Comparison of ENCODE assay signal across 8 mouse cellular contexts in the genomic region with DNA sequence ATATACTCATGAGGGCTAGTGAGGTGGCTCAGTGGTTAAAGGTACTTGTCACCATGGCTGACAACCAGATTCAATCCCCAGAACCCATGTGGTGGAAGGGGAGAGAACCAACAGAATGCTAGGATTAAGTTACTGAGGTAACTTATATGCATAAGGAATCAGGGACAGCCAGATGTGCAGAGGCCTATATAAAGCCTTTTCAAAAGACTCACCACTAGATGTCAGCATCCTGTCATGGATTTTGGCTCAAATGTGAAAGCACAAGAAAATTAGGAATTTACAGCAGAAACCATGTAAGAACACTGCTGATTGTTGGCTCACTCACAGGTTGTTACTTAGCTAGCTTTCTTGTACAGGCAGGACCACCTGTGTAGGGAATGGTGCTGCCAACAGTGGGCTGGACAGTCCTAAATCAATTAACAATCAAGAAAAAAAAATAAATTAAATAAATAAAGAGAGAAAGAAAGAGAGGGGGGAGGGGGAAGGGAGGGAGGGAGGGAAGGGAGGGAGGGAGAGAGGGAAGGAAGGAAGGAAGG.
DNase-seq lines count a peak whose midpoint lies in the region; ATAC-seq lines count a peak whose summit lies in the region.

No protein-coding gene starts in this region.

- H3K4me1 ChIP-seq in forebrain, embryonic 11.5 days (replicated peaks; ENCODE audit: control insufficient read depth, insufficient read depth, low read length), result no peaks in the 10 kb centered on the region
- H3K4me1 ChIP-seq in forebrain, embryonic 13.5 days, result no peaks in the 10 kb centered on the region
- no peaks in the 10 kb centered on the region for H3K4me1 ChIP-seq in limb, embryonic 13.5 days
- no peaks in the 10 kb centered on the region for H3K4me1 ChIP-seq in limb, embryonic 10.5 days
- H3K4me1 ChIP-seq in lung, embryonic 16.5 days (replicated peaks; ENCODE audit: control insufficient read depth, insufficient read depth, low read length), result no peaks in the 10 kb centered on the region

- H3K4me3 ChIP-seq in forebrain, embryonic 11.5 days (ENCODE audit: low read depth, low read length), result no peak overlapping the region
- H3K4me3 ChIP-seq in forebrain, embryonic 13.5 days, result no peak overlapping the region
- no peak overlapping the region for H3K4me3 ChIP-seq in limb, embryonic 13.5 days
- H3K4me3 ChIP-seq in limb, embryonic 10.5 days, result no peak overlapping the region
- H3K4me3 ChIP-seq in lung, embryonic 16.5 days (ENCODE audit: low read length), result no peak overlapping the region

- peak; percentile 30; the same call in 1 of the 2 replicates for ATAC-seq in forebrain, embryonic 11.5 days (replicated peaks; ENCODE audit: low FRiP score)
- ATAC-seq in forebrain, embryonic 13.5 days, result no peak
- 0 out of 2 replicates have a peak, but pooled peaks have one; percentile 40 for ATAC-seq in limb, embryonic 13.5 days (ENCODE audit: low FRiP score, low read depth)
- ATAC-seq in lung, embryonic 16.5 days (ENCODE audit: low read depth), result 0 out of 2 replicates have a peak, but pooled peaks have one; percentile 15
- ATAC-seq in monocyte, adult 5-6 weeks (replicated peaks; ENCODE audit: insufficient number of reproducible peaks, low FRiP score, low TSS enrichment, poor library complexity, severe bottlenecking), result no peak

- H3K27ac ChIP-seq in forebrain, embryonic 11.5 days (ENCODE audit: low read depth, low read length), result no peak overlapping the region
- H3K27ac ChIP-seq in forebrain, embryonic 13.5 days, result no peak overlapping the region
- H3K27ac ChIP-seq in limb, embryonic 13.5 days, result no peak overlapping the region
- no peak overlapping the region for H3K27ac ChIP-seq in limb, embryonic 10.5 days
- no peak overlapping the region for H3K27ac ChIP-seq in lung, embryonic 16.5 days (ENCODE audit: low read length)

- DNase-seq in forebrain, embryonic 11.5 days (ENCODE audit: low spot score), result no peak
- no peak for DNase-seq in limb, embryonic 10.5 days (ENCODE audit: low spot score)
- DNase-seq in brain, adult 2 months (ENCODE audit: low read depth, low spot score), result peak; percentile 71
- no peak for DNase-seq in cerebellum, adult 9-11 months

- no peaks in the 10 kb centered on the region for H3K27me3 ChIP-seq in forebrain, embryonic 11.5 days (ENCODE audit: control insufficient read depth, insufficient read depth, low read length)
- H3K27me3 ChIP-seq in forebrain, embryonic 13.5 days, result no peaks in the 10 kb centered on the region
- no peaks in the 10 kb centered on the region for H3K27me3 ChIP-seq in limb, embryonic 13.5 days
- no peaks in the 10 kb centered on the region for H3K27me3 ChIP-seq in limb, embryonic 10.5 days (ENCODE audit: low read depth, poor library complexity, severe bottlenecking)
- H3K27me3 ChIP-seq in lung, embryonic 16.5 days (ENCODE audit: control insufficient read depth, insufficient read depth, low read depth, low read length), result no peaks in the 10 kb centered on the region

- H3K9me3 ChIP-seq in forebrain, embryonic 11.5 days (ENCODE audit: control insufficient read depth, low read length), result no peaks in the 10 kb centered on the region
- no peaks in the 10 kb centered on the region for H3K9me3 ChIP-seq in forebrain, embryonic 13.5 days (replicated peaks)
- H3K9me3 ChIP-seq in limb, embryonic 13.5 days, result no peaks in the 10 kb centered on the region
- no peaks in the 10 kb centered on the region for H3K9me3 ChIP-seq in limb, embryonic 10.5 days (replicated peaks)
- no peaks in the 10 kb centered on the region for H3K9me3 ChIP-seq in lung, embryonic 16.5 days (ENCODE audit: control insufficient read depth, low read length)

- no peak overlapping the region for H3K9ac ChIP-seq in forebrain, embryonic 11.5 days (ENCODE audit: low read length)
- no peak overlapping the region for H3K9ac ChIP-seq in forebrain, embryonic 13.5 days
- no peak overlapping the region for H3K9ac ChIP-seq in limb, embryonic 13.5 days
- no peak overlapping the region for H3K9ac ChIP-seq in lung, embryonic 16.5 days (ENCODE audit: low read length)

- H3K4me2 ChIP-seq in forebrain, embryonic 11.5 days (ENCODE audit: low read depth, low read length, severe bottlenecking), result no peak overlapping the region
- H3K4me2 ChIP-seq in forebrain, embryonic 13.5 days, result no peak overlapping the region
- no peak overlapping the region for H3K4me2 ChIP-seq in limb, embryonic 13.5 days (replicated peaks)
- no peak overlapping the region for H3K4me2 ChIP-seq in lung, embryonic 16.5 days (ENCODE audit: low read depth, low read length)

- peaks cover 4% of the 10 kb centered on the region; the same call in 1 of the 2 replicates for H3K36me3 ChIP-seq in forebrain, embryonic 11.5 days (ENCODE audit: control insufficient read depth, insufficient read depth, low read length)
- H3K36me3 ChIP-seq in forebrain, embryonic 13.5 days (ENCODE audit: poor library complexity, severe bottlenecking), result peaks cover 81% of the 10 kb centered on the region
- H3K36me3 ChIP-seq in limb, embryonic 13.5 days, result peaks cover 52% of the 10 kb centered on the region
- peaks cover 67% of the 10 kb centered on the region for H3K36me3 ChIP-seq in limb, embryonic 10.5 days
- 0 out of 2 replicates have a peak, but pooled peaks cover 3% of the 10 kb centered on the region for H3K36me3 ChIP-seq in lung, embryonic 16.5 days (ENCODE audit: control insufficient read depth, insufficient read depth, low read length)

Comparison
In these comparisons a context has a peak if more than half of its experiments do, and no peak if none do; other contexts are left out.
1. ATAC-seq: peak in forebrain, embryonic 11.5 days (single experiment), limb, embryonic 13.5 days (single experiment) and lung, embryonic 16.5 days (single experiment); none in forebrain, embryonic 13.5 days (single experiment) and monocyte, adult 5-6 weeks (single experiment).